Mouse (Mus musculus) thymus, postnatal 10 days (tissue): ENCODE data around the gene Ak2.

Source experiments
- DNase-seq, 2 experiments: peaks; one replicate each; pipeline ENCODE4 v3.0.0; 2021; ENCODE audit warnings: low spot score in 2 of 2

Gene Ak2

DNA sequence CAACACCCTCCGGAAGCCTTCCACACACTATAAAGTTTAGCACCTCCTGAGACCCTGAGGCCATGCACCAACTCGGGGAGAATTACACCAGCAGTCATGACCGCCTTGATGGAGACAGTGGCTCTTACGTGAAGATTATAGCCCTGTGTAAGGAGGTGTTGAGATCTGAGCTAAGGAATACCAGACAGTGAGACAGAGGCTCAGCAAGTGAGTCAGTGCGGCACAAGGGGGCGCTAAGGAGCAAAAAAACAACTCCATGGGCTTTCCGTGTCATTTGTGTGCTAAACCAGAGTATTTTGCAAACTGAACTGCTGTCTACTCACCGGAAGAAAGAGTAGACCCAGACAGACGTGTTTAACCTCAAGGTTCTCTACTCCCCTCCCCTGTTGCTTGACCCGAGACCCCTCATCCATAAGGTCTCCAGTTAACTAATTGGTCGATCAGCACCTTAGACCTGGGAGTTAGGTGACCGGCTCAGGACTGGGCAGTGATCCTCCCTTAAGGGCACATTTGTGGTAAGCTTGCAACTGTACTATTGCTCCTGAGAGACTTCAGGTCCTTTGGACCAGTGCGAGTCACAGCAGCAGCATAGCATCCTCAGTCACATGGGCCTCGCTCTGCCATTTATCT is 20.6 kb upstream of the Ak2 start:
- peak; percentile 38 to 84 for DNase-seq

DNA sequence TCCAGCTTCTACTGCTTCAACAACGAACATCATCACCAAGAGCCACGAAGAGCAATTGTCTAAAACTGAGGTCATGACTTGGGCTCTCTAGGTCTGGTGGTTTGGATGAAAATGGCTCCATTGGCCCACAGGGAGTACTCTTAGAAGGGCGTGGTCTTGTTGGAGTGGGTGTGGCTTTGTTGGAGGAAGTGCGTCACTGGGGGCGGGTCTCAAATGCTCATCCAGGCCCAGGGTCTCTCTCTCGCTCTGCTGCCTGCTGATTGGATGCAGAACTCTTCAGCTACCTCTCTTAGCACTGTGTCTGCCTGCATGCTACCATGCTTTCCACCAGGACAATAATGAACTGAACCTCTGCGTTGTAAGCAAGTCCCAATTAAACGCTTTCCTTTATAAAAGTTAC is 17.1 kb upstream of the Ak2 start:
- no peak for DNase-seq

DNA sequence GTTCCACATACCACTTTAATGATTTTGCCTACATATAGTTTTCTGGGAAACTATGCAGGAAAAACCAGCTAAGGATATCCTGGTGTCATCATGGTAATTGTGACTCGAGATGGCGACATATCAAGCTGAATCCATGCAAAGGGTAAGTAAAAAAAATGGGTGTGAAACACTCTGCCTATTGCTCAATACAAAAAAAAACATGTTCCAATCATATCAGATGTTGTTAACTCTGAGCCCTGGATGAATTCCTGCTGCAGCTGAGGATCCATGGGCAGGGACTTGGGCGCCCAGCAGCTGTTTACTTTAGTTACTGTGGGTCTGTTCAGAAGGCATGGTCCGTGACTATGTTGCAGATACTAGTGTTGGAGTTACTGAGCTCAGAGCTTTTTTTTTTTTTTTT is 15.2 kb upstream of the Ak2 start:
- no peak for DNase-seq

DNA sequence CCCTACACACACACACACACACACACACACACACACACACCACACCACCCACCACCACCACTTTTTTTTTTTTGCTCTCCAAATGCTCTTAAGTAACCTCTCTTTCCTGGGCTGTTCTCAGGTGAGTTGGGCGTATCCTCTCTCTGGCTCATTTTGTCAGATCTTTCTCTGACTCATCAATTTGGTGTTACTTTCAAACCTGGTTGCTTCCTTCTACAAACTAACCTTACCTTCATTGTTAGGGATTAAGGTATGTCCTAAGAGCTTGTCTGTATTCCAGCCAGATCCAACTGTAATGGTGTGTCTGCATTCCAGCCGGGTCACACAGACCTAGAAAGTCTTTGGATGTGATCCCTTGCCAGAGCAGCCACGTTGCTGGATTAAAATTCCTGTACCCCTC is 14.5 kb upstream of the Ak2 start:
- DNase-seq, result no peak

DNA sequence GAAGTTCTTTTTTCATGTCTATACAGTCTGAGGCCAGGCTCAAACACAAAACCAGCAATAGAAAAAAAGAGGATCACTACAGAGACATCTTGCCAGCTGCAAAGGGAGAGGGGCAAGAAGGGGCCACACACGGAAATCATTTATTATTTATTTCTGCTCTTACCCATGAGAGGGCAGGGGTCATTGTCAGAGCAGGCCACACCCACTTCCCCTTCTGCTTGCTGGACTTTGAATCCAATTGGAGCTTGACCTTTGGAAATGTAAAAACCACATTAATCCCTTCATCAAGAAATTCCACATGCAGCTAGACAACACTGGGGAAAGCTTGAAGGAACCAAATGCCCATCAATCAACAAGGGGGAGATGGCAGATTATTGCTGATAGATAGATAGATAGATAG is 13.1 kb upstream of the Ak2 start:
- no peak for DNase-seq

DNA sequence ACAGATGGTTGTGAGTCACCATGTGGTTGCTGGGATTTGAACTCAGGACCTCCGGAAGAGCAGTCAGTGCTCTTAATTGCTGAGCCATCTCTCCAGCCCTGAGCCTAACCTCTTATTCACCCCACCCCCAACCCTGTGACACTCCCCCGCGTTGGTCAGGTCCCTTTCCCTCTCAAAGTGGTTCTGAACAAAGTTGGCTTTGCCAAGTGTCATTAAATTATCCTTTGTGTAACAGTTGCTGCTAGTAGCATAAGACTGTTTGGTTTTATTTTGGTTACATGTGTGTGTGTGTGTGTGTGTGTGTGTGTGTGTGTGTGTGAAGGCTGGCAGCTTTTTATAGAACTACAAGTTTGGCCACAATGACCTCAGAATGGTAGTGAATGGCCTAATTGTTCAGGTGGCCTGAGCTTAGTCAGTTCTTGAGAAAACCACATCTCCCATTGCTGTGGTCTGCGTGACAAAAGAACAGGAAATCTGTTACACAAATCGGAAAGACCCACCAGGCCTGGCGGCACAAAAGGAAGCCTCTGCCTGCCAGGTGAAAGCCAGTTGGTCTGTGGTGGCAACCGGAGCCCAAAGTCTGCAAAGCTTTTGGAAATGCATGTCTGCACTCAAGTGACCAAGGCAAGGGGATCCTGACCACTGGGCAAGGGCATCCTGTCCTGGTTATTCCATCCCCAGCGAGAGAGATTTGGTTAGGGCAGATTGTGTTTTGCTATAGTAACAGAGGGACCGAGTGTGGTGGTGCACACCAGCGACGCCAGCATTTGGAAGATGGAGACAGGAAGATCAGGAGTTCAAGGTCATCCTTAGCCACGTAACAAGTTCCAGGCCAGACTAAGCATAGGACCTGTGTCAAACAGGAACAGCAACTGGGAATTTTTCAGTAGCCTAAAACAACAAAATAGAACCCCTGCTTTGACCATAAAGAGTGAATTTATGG is 10.6 kb upstream of the Ak2 start:
- peak in 1 of 2 experiments; percentile 21 for DNase-seq

DNA sequence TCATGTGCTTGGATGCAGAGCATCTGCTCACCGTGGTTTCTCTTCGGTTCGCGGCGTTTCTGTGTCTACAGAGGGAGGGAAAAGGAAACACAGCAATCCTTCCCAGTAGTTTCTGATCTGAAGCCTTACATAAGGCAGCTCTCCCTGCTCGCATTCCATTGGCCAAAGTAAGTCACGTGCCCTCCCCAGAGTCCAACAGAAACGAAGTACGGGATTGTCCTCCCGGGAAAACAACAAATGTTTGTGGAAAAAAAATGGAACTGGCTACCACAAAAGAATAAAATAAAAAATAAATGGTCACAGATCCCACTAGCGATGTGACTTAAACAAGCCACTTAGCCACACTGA is 10.0 kb upstream of the Ak2 start:
- no peak for DNase-seq

DNA sequence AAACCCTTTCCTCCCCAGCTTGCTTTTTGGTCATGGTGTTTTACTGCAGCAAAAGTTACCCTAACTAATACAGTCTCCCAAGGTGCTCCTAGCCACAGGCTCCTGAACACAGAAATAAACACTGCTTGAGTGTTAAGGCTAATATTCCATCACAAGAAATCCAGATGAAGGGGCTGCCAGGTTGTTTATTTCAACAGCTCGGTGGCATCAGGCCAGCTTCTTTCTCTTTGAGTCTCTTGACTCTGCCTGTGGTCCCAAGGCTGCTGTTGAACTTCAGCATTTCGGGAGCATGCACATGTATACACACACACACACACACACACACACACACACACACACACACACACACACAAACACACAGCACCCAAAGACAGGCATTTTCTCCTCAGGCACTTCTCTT is 8.6 kb upstream of the Ak2 start:
- DNase-seq, result no peak

DNA sequence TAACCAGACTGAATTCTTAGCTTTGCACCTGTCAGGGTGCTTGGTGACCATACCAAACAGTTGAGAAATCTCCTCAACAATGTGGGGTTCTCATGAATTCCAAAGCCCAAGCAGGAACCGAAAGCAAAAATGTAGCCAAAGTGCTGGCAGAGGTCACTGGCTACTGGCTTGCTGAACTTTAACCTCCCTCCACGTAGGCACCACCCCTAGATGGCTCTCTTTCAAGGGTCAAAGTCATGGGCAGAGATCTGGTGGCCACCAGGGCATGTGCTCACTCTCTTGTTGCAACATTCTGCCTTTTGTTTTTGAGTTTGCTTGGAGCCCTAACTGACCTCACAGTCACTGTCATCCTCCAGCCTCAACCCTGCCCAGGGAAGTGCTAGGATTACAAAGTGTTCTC is 8.1 kb upstream of the Ak2 start:
- DNase-seq, result no peak

DNA sequence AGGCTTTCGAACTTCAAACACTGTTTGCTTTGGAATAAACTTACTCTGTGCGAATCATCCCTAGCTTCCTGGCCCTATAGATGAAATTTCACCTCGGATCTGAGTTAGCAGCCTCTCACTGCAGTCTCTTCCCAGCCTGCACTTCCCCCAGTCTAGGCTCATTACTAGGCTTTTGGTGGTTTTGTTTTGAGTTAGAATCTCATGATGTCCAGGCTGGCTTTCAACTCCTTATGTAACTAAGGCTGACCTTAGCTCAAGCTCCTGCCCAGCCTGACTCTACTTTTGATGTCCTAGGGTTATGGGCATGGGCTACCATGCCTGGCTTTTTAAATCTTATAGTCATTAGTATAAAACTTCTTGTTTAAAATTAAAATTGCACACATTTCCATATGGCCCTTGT is 7.2 kb upstream of the Ak2 start:
- DNase-seq, result no peak

DNA sequence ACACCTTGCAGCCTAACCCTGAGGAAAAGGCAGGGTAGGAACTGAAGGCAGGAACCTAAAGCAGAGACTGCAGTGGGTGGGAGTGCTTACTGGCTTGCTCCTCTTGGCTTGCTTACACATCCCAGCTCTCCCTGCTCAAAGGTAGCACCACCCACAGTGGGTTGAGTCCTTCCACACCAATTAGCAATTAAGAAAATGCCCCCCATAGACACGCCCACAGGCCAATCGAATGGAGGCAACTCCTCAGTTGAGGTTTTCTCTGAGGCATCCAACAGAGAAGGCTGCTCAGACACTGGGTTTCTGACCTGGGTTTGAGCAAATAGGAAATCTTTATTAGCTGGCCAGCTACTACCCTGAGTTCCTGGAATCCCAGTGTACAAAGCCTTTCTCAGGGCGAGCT is 2.8 kb upstream of the Ak2 start:
- no peak for DNase-seq

DNA sequence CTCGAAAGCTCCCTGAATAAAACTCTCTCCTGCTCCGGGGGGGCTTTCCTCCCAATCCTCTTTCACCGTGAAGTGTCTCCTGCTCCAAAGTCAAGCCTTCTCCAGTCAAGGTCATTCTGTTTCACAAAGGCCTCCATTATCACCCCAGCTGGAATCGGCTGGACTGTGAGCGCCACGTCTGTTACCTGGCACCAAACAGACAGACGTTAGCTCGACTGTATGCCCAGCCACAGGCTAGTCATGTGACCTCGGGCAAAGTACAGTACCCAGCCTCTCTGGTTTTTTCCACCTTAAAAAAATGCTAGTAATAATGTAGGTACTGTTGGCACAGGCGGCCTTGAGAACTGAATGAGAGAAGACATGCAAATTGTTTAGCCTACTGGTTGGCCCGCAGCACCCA is 2.1 kb upstream of the Ak2 start:
- no peak for DNase-seq

DNA sequence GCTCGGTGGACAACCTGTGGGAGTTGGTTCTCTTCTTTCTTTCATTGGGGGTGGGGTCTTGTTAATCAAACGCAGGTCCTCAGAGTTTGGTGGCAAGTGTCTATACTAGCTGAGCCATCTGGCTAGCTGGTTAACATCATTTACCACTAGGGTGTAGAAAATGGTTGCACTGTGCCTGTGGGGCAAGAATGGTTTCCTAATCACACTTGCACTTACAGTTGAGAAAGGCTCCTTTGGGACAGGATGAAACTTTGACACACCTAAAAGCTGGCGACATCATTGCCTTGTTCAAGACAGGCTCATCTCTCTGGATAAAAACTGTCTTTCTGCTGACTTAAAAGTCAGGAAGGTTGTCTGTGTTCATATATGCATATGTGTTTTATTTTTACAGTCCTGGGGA is 418 bp downstream of the Ak2 start:
- DNase-seq, result no peak

DNA sequence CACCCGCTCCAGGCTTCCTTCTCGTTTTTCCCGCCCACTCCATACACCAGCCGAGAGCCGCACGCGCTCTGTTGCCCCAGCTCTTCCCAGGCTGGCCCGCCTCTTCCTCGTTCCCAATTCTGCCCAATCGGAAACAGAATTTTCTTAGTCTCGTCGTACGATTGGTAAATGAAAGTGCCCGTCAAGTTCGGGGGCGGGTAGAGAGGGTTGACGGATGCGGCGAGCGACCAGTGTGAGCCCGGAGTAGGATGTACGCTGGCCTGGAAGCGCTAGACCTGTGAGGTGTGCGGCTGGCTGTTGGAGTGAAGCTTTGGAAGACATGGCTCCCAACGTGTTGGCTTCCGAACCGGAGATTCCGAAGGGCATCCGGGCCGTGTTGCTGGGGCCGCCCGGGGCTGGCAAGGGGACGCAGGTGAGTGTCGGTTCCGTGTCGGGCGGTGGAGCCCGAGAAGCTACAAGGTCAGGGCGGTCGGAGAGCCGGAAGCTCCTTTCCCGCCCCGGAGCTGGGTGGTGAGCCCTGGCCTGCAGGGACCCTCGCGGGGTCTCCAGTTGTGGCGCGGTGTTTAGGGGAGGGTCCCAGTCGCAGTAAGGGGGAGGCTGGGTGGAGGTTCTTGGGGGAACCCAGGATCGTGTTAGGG is 1.4 kb downstream of the Ak2 start:
- DNase-seq, result peak; percentile 90 to 94

DNA sequence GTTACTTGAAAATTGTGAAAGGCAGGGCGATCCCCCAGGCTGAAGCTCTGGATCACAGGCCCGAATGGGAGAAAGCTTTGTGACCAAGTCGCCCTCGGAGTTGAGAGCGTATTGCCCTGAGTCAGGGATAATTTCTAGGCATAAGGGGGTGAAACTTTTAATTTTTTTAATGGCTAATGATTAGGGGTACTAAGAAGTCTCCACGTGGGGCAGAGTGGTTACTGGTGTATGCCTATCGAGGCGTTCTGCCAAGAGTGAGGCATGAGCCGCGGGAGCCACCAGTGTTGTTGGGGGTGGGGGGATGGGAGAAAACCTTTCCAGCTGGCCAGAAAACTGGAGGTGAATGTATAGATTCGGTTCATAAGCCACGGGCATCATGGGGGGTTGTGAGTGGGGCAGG is 1.9 kb downstream of the Ak2 start:
- no peak for DNase-seq

DNA sequence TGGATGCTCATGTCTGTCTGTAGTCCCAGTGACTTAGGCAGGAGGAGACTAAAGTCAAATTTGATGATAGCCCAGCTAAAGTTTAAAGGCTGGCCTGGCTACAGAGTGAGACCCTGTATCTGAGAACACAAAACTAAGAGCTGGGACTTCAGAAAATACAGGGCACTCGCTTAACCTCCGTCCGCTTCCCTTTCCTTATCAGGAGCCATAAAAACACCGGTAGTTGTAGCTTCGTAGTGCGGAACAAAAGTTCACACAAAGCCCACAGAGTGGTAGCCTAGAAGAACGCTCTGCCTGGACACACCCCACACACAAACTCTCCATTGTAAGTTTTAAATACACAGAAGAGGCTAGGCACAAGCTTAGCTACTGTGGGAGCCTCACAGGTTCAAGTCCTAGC is 3.5 kb downstream of the Ak2 start:
- no peak for DNase-seq

DNA sequence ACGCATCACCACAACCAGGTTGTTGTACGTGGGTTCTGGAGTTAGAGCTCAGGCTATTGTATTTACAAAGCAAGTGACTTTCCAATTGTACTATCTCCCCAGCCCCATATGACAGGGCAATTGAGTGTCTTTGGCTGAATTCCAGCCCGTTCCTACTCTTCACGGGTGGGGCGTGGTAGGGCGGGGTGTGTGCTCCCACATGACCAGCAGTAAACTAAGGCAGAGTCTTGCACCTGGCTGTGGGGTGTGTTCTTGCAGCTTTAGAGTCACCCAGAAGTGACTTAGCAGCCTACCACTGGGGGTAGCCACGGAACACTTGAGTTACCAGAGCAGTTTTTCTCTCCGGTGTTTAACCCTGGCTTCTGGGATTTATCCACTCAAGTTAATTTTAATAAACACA is 5.5 kb downstream of the Ak2 start:
- DNase-seq, result no peak

DNA sequence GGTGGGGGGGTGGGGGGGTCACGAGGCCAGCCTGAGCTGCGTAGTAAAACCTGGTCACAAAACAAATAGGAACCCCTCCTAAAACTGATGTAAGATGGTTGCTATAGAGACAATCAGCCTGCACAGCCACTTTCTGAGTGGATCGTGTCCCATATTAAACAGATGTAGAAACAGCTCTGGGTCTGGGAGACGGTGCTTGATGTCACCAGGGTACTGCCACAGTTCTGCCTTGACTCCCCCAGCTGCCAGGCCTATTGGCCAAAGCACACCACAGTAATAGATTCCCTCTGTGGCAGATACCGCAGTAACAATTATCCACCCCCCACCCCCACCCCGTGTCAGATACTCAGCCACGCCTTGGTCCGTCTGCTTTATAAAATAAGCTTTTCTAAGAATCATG is 6.6 kb downstream of the Ak2 start:
- DNase-seq, result no peak

DNA sequence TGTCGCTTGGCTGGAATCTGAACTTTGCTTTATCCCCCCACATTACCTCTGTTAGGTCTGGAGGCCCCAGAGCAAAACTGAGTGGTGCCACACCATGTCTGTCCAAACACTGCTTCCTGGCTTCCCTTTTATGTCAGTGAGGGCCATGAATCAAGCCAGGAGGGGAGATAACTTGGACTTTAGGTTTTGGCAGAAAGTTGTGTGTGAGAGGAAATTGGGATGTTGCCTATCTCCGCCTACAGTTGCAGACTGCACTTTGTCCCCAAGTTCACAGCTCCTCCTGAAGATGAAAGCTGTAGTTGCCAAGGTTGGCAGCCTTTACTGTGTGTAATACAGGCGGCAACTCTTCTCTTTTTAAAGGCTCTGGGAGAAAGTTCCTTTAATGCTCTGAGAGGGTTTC is 9.0 kb downstream of the Ak2 start:
- DNase-seq, result no peak

DNA sequence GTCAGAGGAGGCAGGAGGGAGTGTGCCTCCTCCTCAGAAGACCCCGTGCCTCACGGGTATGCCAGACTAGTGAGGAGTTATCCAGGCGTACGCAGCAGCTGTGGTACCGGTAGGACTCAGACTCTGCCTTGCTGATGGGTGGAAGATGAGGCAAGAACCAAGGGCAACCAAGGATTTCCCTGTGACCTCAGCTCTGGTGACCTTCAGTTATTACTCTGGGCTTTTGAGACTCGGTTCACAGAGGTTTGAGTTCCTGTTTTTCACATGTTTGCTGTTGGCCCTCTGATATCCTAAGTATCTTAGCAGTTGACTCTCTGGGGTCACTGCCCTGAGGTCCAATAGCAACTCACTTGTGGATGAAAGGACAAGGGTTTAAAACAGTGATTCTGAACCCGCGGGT is 12.0 kb downstream of the Ak2 start:
- DNase-seq, result no peak

DNA sequence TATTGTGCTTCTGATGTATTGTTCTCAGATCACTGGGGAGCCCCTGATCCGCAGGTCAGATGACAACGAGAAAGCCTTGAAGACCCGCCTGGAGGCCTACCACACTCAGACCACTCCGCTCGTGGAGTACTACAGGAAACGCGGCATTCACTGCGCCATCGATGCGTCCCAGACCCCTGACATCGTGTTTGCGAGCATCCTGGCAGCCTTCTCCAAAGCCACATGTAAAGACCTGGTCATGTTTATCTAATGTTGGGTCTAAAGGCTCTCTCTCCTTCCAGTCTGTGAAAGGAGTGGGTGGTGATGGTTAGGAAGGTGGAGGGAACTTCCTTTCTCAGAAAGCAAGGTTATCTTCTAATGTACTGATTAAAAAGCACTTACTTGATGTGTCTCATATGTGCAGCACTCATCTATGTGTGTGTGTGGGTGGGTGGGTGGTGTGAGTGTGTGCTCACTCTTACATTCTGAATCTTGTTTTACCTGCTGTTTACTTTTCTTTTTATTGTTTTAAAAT is 16.3 kb downstream of the Ak2 start:
- no peak for DNase-seq

DNA sequence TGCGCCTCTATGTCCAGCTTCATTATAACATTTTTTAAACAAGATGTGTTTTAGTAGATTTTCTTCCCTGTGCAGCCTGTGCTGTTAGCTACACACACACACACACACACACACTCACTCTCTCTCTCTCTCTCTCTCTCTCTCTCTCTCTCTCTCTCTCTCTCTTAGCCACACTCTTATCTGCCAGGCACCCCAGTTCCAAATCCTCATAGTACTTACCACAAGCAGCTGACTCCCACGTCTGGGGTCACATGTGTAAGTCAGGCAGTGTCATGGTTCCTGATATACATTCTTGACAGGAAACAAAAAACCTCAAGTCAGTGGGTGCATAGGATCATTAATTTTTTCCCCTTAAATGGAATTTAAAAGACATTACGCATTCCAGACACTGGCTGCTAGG is 16.9 kb downstream of the Ak2 start:
- no peak for DNase-seq

DNA sequence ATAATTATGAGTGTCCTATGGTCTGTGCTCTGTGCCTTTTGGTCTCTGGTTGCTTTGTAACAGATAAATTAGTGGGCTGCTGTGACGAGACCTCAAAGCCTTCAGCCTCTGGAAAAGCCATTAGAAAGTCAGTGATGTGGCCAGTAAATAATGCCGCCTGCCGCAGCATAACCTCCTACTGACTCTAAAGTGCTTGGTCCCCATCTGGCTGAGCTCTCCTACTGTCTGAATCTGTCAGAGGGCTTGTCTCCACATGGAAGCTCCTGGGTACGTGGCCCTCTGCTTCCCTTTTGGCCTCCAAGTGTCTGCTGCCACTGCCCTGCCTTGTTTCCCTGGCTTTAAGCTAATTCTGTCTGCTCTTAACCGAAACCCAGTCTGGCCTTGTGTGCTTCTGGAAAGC is 17.8 kb downstream of the Ak2 start:
- no peak for DNase-seq
